Mouse (Mus musculus): Measurements from ENCODE around the gene Enthd1. TPM values are rescaled to one million over a fixed set of nuclear protein-coding genes. Genes with fewer than 3 reads are reported as not detected.

Enthd1 gene
- total RNA-seq, 1 experiment from 2014 or later: not detected

DNA sequence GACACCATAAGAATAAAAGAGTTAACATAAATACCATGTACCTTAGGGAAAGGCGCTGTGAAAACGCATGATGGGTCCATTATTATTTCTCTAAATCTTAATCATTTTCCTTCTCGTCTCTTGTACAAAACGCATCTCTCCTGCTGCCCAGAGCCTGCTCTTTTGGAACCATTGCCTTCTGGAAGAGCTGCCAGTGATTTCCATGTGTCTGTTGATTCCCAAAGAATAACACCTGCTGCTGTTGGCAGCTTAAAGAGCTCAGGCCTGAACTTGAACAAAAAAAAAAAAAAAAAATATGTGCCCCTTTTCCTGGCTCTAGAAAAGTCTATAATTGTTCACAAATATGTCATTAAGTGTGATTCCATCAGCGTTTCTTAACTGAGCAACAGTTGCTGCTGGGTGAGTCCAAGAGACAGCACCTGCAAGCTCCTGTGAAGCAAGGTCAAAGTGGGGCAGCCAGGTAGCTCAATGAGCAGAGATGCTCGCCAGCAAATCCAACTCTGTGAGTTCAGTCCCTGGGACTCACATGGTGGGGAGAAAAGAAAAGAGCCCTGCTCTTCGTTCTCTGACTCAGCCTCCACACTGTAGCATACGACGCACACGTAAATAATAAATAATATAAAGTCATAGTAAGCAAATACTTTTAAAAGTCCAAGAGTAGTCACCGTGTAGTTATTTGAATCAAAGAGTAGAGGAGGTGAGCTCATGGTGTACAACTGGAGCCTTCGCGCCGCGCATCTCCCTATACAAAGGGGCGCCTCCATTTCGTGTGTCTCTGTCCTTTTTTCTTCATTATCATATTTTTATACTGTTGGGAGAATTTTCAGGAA lies 9.5 kb upstream of the Enthd1 start:
- no peak for DNase-seq

DNA sequence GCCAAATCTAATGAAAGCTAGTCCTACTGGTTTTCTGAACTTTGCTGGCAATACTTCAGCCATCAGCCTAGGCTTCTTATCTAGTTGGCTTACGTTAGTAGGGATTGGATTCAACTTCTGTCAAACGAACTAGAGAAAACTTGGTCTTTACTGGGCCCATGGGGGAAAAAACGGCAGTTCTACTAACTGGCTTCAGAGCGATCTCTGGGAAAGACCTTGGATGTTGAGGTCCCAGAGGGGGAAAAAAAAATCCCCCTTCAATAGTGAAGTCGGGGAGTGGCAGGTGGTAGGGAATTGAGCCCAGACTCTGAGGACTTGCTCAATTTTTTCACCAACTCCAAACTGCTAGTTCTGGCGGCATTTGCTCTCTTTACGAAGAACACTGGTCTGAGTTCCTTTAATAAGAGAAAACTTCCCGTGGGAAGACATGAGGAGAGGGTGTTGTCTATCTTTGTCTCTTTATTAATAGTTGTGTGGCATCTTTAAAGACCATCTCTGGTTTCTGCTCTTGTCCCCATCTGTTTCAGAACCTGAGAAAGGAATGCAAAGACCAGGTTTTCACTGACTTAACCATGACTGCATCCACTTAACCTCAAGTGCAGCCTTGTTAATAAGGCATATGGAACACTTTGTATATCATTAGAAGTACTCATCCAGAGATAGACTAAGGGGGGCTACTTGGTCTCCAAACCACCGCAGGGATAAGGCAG lies 8.0 kb upstream of the Enthd1 start:
- no peak for DNase-seq

DNA sequence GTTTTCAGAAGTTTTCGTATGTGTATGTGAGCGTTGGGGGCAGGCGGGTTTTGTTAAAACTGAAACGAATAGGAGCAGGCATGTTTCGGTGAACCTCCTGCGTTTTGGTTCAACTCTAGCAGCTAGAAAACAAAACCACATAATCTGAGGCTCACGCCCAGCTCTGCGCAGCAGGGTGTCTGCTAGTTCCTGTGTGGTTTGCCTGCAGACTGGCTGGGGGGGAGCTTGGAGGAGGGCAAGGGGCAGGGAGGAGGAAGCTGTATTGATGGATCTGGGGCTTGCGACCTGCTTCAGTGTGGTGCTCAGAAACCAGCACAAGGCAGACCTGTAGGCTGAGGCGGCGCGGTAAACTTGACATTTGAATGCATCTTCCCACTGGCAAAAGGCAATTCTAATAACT lies 7.3 kb upstream of the Enthd1 start, which contains the start of gene Grap2:
Gene Grap2, plus strand, starts transcription at position 304 of the 400 bp plus-strand sequence.
- DNase-seq: no peak

DNA sequence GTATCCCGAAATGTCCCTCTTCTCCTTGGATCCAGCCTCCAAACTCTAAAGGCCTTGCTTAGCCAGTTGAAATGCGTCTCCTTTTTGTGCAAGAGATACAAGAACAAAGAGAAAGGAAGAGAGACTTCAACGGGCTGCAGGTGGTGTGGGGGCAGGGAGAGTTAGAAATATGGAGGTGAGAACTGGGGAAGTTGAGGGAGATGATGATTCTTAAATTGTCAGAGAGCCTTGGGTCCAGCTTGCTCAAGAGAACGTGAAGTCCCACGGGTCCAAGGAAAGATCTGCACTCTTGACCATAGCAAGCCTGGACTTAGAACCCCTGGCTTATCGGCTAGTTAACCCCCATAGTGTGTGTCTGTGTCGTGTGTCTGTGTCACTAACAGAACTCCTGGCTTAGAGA lies 6.7 kb upstream of the Enthd1 start:
- no peak for DNase-seq

DNA sequence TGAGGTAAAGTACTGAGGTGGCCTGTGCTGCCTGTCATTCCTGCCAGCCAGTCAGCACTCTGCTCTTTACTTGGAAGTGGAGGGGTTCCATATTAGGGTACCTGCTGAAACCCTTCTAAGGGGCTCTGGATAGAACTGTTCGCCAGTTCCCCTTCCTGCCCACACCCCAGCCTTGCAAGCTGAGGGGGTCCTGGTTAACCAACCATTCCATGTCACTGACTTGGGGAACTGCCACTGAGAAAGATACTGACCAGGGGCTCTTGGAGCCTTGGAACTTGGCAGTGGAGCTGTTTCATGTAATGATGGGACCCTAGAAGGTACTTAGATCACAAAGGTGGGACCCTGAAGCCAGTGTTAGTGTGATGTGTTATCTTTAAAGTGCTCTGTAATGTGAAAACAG lies 5.3 kb upstream of the Enthd1 start:
- no peak for DNase-seq

DNA sequence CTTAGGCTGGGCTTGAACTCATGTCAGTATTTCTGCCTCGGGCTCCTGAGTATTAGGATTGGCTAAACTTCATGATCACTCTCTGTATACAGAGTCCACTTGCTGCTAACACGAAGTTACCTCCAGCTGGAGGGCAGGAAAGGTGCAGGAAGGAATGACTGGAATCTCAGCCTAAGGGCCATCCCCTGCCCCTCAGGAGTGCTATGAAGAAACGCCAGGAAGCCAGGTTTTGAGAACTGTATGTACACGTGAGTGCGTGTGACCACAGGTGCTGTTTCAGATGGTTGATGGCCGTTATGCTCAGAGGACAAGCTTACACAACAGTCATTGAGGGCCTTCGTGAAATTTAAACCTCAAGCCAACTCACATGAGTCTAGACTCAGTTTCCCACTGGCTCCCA lies 4.2 kb upstream of the Enthd1 start:
- DNase-seq: no peak

DNA sequence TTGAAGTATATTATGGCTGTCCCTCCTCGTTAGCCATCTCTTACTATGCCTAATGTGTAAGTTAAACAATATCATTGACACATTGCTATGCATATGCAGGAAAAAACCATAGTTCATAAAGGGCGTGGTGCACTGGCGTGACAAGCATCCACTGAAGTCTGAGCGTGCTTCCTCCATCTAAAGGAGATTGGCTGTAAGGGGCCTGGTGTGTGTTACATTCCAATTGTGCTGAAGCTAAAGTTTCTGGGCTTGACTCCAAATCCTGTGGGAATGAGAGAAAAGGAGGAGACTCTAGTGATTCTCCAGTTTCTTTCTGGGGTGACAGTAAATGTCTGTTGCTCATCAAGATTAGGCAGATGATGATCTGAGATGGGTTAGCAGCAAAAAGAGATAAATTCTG lies 2.8 kb upstream of the Enthd1 start:
- no peak for DNase-seq

DNA sequence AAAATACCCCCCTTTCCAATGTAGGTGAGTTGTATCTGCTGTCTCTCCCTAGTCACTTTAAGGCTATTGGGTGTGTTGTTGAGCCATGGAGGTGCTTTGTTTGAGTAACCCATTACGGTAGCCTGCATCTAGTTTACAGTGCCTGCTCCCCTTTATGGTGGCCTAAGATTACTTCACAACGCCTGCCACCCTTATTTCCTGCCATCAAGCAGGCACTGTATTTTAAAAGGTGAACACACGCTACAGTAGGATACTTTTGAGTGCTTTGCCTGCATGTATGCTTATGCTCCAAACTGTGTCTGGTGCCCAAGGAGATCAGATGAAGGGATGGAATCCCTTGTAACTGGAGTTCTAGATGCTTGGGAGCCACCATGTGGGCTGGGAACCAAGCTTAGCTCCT lies 2.2 kb upstream of the Enthd1 start:
- no peak for DNase-seq

DNA sequence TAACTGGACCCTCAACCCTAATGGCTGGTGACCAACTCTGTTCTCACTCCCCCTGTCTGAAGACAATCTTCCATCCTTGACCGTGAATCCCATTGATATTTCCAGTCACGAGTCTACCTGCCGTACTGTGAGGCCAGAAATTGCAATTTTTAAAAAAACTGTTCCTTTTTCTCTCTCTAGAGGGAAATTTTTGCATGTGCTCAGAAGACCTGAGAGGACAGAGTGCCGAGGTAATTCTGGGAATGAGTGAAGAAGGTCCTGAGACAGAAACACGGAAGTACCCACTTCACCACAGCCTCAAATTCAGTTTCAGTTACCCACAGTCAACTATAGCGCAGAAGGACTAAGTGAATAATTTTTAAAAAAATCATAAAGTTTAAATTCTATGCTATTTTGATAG lies 1.7 kb upstream of the Enthd1 start:
- no peak for DNase-seq

DNA sequence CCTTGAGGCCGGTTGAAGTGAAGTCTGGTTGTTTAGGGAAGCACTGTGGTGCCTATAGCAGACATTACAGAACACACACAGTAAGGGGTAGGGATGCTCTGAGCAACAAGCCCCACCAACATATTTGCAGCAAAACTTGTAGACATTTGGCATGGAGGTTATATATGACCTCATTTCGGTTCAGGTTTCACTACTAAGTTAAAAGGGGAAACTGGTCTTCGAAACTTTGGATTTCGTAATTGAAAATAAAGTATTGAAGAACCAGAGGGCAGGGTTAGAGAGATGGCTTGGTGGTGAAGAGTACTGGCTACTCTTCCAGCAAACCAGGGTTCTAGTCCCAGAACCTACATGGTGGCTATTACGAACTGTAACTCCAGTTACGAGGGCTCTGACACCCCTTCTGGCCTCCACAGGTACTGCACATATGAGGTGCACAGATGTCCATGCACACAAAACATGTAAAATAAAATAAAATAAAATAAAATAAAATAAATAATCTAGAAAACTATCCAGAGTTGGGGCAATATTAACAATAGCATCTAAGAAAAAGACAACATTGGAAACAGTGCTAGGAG lies 1.2 kb downstream of the Enthd1 start:
- no peak for DNase-seq

DNA sequence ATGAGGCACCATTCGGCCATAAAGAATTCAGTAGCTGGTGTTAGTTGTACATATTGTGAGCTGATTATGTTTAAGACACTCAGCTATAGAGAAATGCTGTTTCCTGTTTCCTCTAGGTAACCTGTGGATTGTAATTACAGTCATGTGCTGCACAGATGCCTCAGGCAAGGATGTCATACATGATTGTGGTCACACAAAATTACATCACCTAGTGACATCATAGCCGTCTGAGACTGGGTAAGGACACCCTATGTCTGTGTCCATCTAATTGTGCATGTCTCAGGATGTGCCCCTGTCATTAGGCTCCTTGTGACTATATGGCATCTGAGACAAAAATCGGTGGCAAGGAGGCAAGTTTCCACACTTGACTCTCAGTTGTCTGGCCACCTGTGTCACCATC lies 2.5 kb downstream of the Enthd1 start:
- no peak for DNase-seq

DNA sequence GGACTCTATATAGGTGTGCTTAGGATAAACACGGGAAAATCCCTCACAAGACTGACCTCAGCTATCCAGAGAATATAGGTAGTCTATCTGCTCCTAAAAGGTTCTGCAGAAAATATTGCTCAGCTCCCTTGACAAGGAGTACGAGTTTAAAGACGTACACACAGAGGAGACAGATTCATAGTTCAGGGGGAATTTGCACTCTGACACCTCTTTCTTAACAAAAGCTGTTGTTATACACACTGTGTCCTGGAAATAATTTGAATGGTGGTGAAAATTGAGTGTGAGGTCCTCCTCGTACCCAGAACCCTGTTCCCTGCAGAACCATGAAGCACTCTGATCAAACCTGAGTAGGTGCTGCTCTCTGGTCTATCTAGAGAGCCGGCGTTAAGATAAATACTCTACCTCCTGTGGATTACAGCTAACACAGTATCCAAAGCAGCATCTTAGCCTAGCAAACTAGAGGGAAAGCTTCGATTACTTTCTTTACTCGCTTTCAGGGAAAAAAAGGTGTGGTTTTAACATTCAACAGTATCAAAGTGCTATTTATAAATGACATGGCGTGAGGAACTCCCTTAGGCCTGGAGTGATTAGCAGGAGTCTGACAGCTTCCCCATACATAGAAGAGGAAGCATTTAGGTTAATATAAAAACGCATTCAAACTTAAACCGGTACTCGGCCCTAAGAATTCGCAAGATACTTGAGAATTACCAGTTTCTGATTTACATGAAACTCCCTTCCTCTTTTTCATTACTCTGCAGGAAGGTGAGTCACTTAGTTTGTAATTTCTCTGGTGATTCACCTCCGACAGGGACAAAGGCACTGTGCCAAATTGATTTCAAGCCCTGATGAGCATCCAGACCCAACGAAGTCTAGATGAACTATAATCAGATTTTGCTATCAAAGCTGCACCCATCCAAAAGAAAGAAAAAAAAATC lies 4.0 kb downstream of the Enthd1 start:
- DNase-seq: peak; percentile 18

DNA sequence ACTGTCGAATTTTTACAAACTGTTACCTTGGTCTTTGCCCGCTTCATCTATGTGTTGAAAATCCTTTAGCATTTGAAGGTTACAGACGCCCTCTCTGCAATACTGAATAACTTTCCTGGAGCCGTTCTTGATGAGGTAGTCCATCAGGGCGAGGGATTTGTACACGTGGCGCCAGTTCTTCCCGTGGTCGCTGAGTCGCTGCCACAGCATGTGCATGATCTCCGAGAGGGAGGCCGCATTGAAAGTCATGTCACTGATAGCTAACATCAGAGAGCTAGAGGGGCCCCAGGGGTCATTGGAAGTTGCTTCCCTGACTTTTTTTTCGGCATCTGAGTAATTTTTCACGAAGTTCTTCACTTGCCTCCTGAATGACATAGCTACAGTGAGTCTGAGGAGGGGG lies 5.0 kb downstream of the Enthd1 start:
- no peak for DNase-seq

DNA sequence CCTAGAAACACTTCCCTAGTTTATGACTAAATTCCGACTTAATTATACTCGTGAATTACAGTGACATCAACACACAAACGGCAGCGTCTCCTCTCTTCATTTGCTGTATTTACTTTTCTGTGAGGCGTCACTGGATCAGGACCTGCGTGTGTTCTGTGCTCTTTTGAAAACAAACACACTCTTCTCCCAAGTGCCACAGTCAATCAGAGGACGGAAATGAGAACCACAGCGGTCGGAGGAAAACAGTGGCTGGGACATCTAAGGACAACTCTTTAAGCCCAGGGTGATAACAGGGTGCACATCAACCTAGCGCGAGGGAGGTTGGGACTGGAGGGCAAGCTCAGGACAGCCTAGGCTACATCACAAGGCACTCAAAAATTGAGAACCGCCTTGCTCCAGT lies 5.4 kb downstream of the Enthd1 start:
- DNase-seq: no peak

DNA sequence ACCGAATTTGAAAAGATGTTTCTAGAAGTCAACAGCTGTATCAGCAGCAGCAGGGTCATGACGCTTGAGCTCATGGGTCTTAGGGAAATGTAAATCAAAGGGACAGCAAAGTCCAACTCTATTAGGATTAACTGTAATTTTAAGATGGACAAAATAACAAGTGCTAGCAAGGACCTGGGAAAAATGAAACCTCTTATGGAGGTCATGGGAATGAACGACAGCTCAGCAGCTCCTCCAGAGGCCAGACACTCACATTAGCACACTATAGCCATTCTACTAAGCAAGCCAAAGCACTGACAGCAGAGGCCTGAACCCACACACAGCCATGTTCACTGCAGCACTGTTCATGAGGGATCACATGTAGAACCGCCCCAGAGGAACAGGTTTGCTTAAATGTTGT lies 7.2 kb downstream of the Enthd1 start:
- no peak for DNase-seq

DNA sequence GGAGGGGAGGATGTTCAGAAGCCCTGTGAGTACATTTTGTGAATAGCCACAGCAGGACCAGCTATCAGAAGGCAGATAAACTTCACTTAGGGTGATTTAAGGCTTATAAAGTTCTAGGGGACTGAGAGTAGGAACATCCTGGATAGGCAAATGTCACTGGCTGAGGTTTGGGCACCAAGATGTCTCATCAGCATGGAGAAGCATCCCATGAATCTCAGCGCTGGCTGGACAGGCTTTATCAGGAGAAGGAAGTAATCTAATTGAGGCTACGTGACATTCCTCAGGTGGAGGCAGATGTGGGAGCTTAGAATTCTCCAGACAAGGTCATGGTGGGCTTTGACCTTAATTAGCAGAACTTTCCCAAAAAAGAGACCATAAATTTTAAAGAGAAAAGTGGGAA lies 8.9 kb downstream of the Enthd1 start:
- DNase-seq: no peak

DNA sequence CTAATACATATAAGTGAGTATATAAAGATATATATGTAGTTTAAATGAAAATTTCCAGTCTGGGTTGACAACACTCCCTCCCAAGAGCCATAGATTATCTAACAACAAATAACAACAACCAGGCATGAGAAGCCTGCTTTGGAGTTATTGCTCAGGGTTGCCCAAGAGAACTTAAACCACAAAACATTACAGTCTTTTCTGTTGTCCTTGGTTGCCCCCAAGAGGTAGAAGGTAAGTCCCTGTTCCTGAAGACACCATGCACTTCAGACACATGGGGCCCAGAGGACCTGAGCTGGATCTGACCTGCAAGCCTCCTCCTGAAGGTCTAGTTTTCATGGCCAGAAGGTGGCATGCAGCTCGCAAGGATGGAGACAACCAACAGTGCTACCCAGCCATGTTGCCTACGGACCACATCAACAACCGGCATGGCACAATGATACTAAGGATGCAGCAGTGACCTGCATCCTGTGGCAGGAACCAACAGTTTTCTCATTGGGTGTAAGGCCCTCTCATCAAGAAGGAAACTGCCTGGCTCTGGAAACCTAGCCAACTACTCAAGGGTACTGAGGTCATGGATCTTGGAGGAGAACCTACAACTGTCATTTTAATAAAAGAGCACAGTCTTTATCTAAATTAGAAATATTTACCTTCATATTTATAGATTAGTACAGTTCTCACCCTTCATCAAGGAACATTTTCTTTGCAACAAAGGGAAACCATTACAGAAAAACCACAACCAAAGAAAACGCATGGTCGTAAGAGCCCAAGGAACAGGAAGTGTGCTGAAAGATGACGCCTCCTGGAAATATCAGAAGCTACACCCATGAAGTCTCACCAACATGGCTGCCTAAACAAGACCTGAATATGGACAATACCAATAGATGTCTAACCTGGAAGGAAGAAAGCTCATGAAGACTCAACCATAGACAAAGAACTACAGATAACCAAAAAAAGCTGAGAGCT lies 9.8 kb downstream of the Enthd1 start:
- DNase-seq: no peak

DNA sequence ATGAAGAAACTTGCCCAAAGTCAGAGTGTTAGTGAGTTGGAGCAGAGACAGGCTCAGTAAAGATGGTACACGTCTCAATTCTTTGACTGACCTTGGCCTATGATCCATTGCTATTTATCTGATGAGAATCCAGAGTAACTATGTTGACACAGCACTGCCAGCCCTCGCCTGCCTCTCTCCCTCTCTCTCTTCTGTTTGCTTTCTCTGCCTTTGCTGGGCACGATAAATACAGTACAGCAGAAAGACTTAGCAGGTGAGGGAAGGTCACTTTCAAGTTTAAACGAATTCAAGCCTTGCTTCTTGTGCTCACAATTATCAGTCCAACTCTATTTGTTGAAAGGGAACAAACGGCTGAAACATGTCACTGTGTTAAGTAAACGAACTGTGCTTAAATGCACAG lies 19.5 kb downstream of the Enthd1 start:
- DNase-seq: no peak

DNA sequence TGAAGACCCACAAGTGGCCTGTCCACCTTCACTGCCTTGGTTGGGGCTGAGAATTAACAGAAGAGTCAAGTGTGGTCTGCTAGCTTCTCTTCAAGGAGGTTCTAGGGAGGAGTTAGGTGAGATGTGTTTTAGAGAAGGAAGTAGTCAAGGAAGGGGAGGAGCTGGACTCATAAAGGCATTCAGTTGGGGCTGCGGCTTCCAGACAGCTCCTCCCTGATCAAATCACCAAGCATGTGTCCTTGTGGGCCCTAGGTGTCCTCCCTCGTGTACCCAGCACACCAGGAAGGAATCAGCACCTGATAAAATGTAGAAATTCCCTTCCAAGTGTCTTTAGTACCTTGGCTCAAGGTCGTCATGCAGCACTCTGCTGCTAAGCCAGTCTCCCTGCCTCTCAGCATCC lies 20.8 kb downstream of the Enthd1 start:
- no peak for DNase-seq

DNA sequence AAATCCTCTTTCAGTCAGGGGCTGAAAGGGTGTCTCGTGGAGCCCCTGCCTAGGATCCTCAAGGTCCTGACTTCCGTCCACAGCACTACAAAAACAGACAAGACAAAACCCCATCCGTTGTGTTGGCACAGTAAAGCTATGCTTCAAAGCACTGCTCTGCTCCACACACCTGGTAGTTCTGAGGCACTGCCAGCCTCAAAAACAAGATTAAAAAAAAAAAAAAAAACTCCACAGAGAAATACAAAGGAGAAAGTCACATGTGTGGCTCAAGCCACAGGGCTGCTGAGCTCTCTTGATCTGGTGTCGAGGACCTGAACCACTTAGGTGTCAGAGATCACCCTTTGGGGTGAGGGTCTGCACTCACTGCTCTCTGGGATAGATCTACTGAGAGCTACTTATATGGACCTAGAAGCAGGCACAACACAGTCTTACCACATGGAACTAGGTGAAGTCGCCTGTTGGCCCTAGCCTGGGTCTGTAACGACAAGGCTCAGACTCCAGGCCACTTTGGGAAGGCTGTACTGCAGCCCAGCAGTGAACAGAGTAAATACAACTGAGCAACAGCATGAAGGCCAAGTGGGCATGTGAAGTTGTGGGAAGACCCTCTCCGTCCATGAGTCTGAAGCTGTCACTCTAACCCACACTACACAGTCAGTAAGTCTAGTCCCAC lies 26.1 kb downstream of the Enthd1 start:
- no peak for DNase-seq

DNA sequence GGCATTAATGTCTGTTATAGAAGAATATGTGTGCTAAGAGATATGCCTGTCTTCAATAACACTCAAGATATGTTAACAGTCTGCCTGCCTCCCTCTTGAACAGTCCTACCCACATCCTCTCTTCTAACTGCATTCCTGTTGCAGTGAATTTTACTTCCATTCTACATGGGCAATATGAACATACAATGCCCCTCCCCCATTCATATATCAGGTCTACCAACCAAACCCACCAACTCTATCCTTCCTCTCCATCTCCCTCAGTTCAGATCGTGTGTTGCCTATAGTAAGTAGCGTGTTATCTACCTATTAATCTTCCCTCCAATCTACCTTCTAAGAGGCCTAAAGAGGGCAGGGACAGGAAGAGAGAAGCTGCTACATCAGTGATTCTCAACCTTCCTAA lies 26.9 kb downstream of the Enthd1 start:
- no peak for DNase-seq
